Mouse (Mus musculus) liver, adult 2 months (tissue): ENCODE measurements around the gene Gm49325. TPM values are rescaled to one million over a fixed set of nuclear protein-coding genes. Genes with fewer than 3 reads are reported as not detected.
A peak's percentile ranks its signal among the peaks of the same experiment; 100 is the strongest.

ENCODE experiments used
- DNase-seq: peaks from one replicate; pipeline ENCODE4 v3.0.0-alpha.2; 2011; ENCODE audit warnings: low read depth, low spot score; ENCODE audit errors: extremely low read depth
- H3K27ac ChIP-seq: fragments of 200-500 bp; replicated peaks from 2 replicates; pipeline ENCODE4 v1.5.1; 2012; ENCODE audit warnings: low read depth, mild to moderate bottlenecking, control low read depth, inconsistent platforms, low read length; ENCODE audit not compliant: insufficient read depth
- H3K27me3 ChIP-seq: fragments of 200-500 bp; 2 replicates; pipeline ENCODE4 v1.6.1; 2012; ENCODE audit warnings: mild to moderate bottlenecking, moderate library complexity, low read length, inconsistent platforms; ENCODE audit not compliant: control insufficient read depth, insufficient read depth
- H3K36me3 ChIP-seq: fragments of 200-500 bp; 2 replicates; pipeline ENCODE4 v1.6.1; 2012; ENCODE audit warnings: low read length, inconsistent platforms; ENCODE audit not compliant: control insufficient read depth, insufficient read depth
- H3K4me1 ChIP-seq: fragments of 200-500 bp; 2 replicates; pipeline ENCODE4 v1.6.1; 2011; ENCODE audit warnings: low read length; ENCODE audit not compliant: control insufficient read depth, insufficient read depth
- H3K4me3 ChIP-seq: fragments of 200-500 bp; 2 replicates; pipeline ENCODE4 v1.5.1; 2011; ENCODE audit warnings: low read depth, mild to moderate bottlenecking, control low read depth, low read length, moderate library complexity; ENCODE audit not compliant: insufficient read depth
- H3K79me2 ChIP-seq: fragments of 200-500 bp; 2 replicates; pipeline ENCODE4 v1.6.1; 2012; ENCODE audit warnings: inconsistent platforms, mild to moderate bottlenecking, low read length, moderate library complexity; ENCODE audit not compliant: control insufficient read depth, insufficient read depth
- H3K9ac ChIP-seq: fragments of 200-500 bp; 2 replicates; pipeline ENCODE4 v1.6.1; 2012; ENCODE audit warnings: low read depth, mild to moderate bottlenecking, control low read depth, inconsistent platforms, low read length
- CTCF ChIP-seq: fragments of 200-500 bp; IDR thresholded peaks from 2 replicates; pipeline ENCODE4 v1.5.1; 2011; ENCODE audit warnings: low read depth, low read length, control low read depth
- POLR2A ChIP-seq: fragments of 200-500 bp; IDR thresholded peaks from 2 replicates; pipeline ENCODE4 v1.6.1; 2011; ENCODE audit warnings: low read length, control low read depth; ENCODE audit not compliant: insufficient read depth; ENCODE audit errors: extremely low read depth
- WGBS: fragments of 180-500 bp; shearing (Covaris S2); methylation state at CpG from one replicate; pipeline ENCODE4 v1.1.7; 2018; 5-methylcytosine and 5-hydroxymethylcytosine counted together
- polyA plus RNA-seq: library from polyadenylated mRNA; depleted of rRNA; stranded (reverse); fragments of >200 nt; gene quantifications from 2 replicates; pipeline ENCODE4 v1.2.3, GENCODE M21; 2012
- total RNA-seq: library from RNA; depleted of rRNA; stranded (reverse); fragments of >200 nt; gene quantifications from 2 replicates; pipeline ENCODE4 v1.2.3, GENCODE M21; 2014

Gene Gm49325
- total and polyA plus RNA-seq, 2 experiments = not detected

GRCm38 (mm10) chr10:77623639-77624400 is 17.8 kb downstream of the Gm49325 start:
- Histone ChIP-seq H3K79me2 (peaks cover 24% of the 10 kb centered on the region), H3K27me3 (no peaks in the 10 kb centered on the region), H3K9ac (no peak overlapping the region), H3K27ac (peak overlapping the region; percentile 35; the same call in 1 of the 2 replicates), H3K4me1 (peaks cover 29% of the 10 kb centered on the region), H3K36me3 (no peaks in the 10 kb centered on the region), H3K4me3 (no peak overlapping the region)
- no peak for DNase-seq
- TF ChIP-seq POLR2A (no peak), CTCF (no peak)
- 65% methylated on average over 10 of the region's 10 CpGs for WGBS

- no peak overlapping the region for H3K9ac ChIP-seq
- H3K4me1 ChIP-seq = peaks cover 33% of the 10 kb centered on the region
- peak overlapping the region; percentile 35 for H3K27ac ChIP-seq
- no peak for TF ChIP-seq POLR2A
- no peak for TF ChIP-seq CTCF
- WGBS = 35% methylated on average over 7 of the region's 7 CpGs
- no peaks in the 10 kb centered on the region for H3K27me3 ChIP-seq
- H3K79me2 ChIP-seq = peaks cover 30% of the 10 kb centered on the region
- DNase-seq = peak; percentile 80
- H3K4me3 ChIP-seq = no peak overlapping the region
- H3K36me3 ChIP-seq = no peaks in the 10 kb centered on the region
These were observed 18.6 kb downstream of the Gm49325 start for GRCm38 (mm10) chr10:77624570-77624995.

- no peak overlapping the region for H3K4me3 ChIP-seq
- no peaks in the 10 kb centered on the region for H3K36me3 ChIP-seq
- peak; percentile 88 for DNase-seq
- peaks cover 39% of the 10 kb centered on the region for H3K4me1 ChIP-seq
- H3K9ac ChIP-seq = peak overlapping the region; percentile 43
- peak overlapping the region; percentile 68 for H3K27ac ChIP-seq
- H3K79me2 ChIP-seq = peaks cover 40% of the 10 kb centered on the region
- 37% methylated on average over 7 of the region's 7 CpGs for WGBS
- no peak for TF ChIP-seq POLR2A
- TF ChIP-seq CTCF = no peak
- H3K27me3 ChIP-seq = no peaks in the 10 kb centered on the region
These were observed 20.0 kb downstream of the Gm49325 start for GRCm38 (mm10) chr10:77626036-77626435.

- WGBS = 6% methylated on average over 7 of the region's 7 CpGs
- peak; percentile 96 for DNase-seq
- TF ChIP-seq POLR2A (no peak), CTCF (no peak)
- no peak overlapping the region for H3K4me3 ChIP-seq
- H3K79me2 ChIP-seq = peaks cover 46% of the 10 kb centered on the region
- H3K9ac ChIP-seq = no peak overlapping the region
- H3K4me1 ChIP-seq = peaks cover 39% of the 10 kb centered on the region
- H3K27ac ChIP-seq = peak overlapping the region; percentile 68
- H3K27me3 ChIP-seq = no peaks in the 10 kb centered on the region
- H3K36me3 ChIP-seq = 0 out of 2 replicates have a peak, but pooled peaks cover 2% of the 10 kb centered on the region
These were observed 20.6 kb downstream of the Gm49325 start for GRCm38 (mm10) chr10:77626591-77626990.

GRCm38 (mm10) chr10:77627497-77627896 is 21.5 kb downstream of the Gm49325 start:
- Histone ChIP-seq H3K79me2 (peaks cover 42% of the 10 kb centered on the region), H3K4me1 (peaks cover 39% of the 10 kb centered on the region), H3K4me3 (no peak overlapping the region), H3K27me3 (no peaks in the 10 kb centered on the region), H3K9ac (no peak overlapping the region), H3K27ac (no peak overlapping the region), H3K36me3 (0 out of 2 replicates have a peak, but pooled peaks cover 2% of the 10 kb centered on the region)
- WGBS = 34% methylated on average over 2 of the region's 2 CpGs
- peak; percentile 61 for DNase-seq
- TF ChIP-seq CTCF (peak; percentile 99), POLR2A (no peak)

GRCm38 (mm10) chr10:77629163-77629562 is 23.2 kb downstream of the Gm49325 start:
- Histone ChIP-seq H3K36me3 (0 out of 2 replicates have a peak, but pooled peaks cover 3% of the 10 kb centered on the region), H3K9ac (no peak overlapping the region), H3K4me3 (no peak overlapping the region), H3K4me1 (peaks cover 42% of the 10 kb centered on the region), H3K27ac (no peak overlapping the region), H3K27me3 (no peaks in the 10 kb centered on the region), H3K79me2 (peaks cover 37% of the 10 kb centered on the region)
- 46% methylated on average over 3 of the region's 3 CpGs for WGBS
- DNase-seq = no peak
- TF ChIP-seq POLR2A (no peak), CTCF (no peak)
